Mouse (Mus musculus) heart, adult 2 months (tissue): ENCODE measurements around the gene Myof. TPM values are rescaled to one million over a fixed set of nuclear protein-coding genes. Genes with fewer than 3 reads are reported as not detected.
A peak's percentile ranks its signal among the peaks of the same experiment; 100 is the strongest.

ENCODE experiments used
- DNase-seq, 2 experiments: peaks; one replicate each; pipeline ENCODE4 v3.0.0; 2021
- H3K27ac ChIP-seq: fragments of 200-600 bp; 2 replicates; pipeline ENCODE4 v1.8.1; 2022
- H3K27me3 ChIP-seq: fragments of 200-500 bp; 2 replicates; pipeline ENCODE4 v1.6.1; 2012; ENCODE audit warnings: mild to moderate bottlenecking, low read length, inconsistent platforms, mixed read lengths; ENCODE audit not compliant: control insufficient read depth, insufficient read depth
- H3K36me3 ChIP-seq: fragments of 200-500 bp; 2 replicates; pipeline ENCODE4 v1.6.1; 2012; ENCODE audit warnings: low read length, inconsistent platforms; ENCODE audit not compliant: control insufficient read depth, insufficient read depth
- H3K4me1 ChIP-seq: fragments of 200-500 bp; 2 replicates; pipeline ENCODE4 v1.6.1; 2011; ENCODE audit warnings: low read length; ENCODE audit not compliant: control insufficient read depth, insufficient read depth
- H3K4me3 ChIP-seq: fragments of 200-600 bp; 2 replicates; pipeline ENCODE4 v1.8.1; 2022
- H3K79me2 ChIP-seq: fragments of 200-500 bp; replicated peaks from 2 replicates; pipeline ENCODE4 v1.6.1; 2012; ENCODE audit warnings: mild to moderate bottlenecking, inconsistent platforms, low read length, moderate library complexity, mixed read lengths; ENCODE audit not compliant: control insufficient read depth, insufficient read depth
- H3K9ac ChIP-seq: fragments of 200-500 bp; 2 replicates; pipeline ENCODE4 v1.6.1; 2012; ENCODE audit warnings: low read depth, mild to moderate bottlenecking, control low read depth, inconsistent platforms, low read length, mixed read lengths
- CTCF ChIP-seq: fragments of 200-600 bp; IDR thresholded peaks from 2 replicates; pipeline ENCODE4 v1.8.1; 2022; ENCODE audit warnings: antibody characterized with exemption, mild to moderate bottlenecking, moderate library complexity
- EP300 ChIP-seq: fragments of 200-500 bp; IDR thresholded peaks from 2 replicates; pipeline ENCODE4 v1.6.1; 2011; ENCODE audit warnings: low read depth, low read length, control low read depth; ENCODE audit not compliant: insufficient read depth
- POLR2A ChIP-seq: fragments of 200-500 bp; IDR thresholded peaks from 2 replicates; pipeline ENCODE4 v1.6.1; 2011; ENCODE audit warnings: mild to moderate bottlenecking, low read depth, low read length, control low read depth; ENCODE audit not compliant: insufficient read depth
- WGBS: fragments of 180-500 bp; shearing (Covaris S2); methylation state at CpG from one replicate; pipeline ENCODE4 v1.1.7; 2018; 5-methylcytosine and 5-hydroxymethylcytosine counted together
- intact Hi-C: fragments of 180-260 bp; cut with DNase I; formaldehyde crosslinking; loops from one replicate; pipeline ENCODE4 v1.15.1; 2025
- polyA plus RNA-seq: library from polyadenylated mRNA; depleted of rRNA; stranded (reverse); fragments of >200 nt; gene quantifications from 2 replicates; pipeline ENCODE4 v1.2.3, GENCODE M21; 2012
- total RNA-seq, 2 experiments: library from RNA; stranded (reverse); gene quantifications; 2 replicates each; pipeline ENCODE4 v1.2.3; 2021

The Myof gene
- total and polyA plus RNA-seq, 3 experiments: 6.2 to 8.9 (median 8.4) TPM

DNA sequence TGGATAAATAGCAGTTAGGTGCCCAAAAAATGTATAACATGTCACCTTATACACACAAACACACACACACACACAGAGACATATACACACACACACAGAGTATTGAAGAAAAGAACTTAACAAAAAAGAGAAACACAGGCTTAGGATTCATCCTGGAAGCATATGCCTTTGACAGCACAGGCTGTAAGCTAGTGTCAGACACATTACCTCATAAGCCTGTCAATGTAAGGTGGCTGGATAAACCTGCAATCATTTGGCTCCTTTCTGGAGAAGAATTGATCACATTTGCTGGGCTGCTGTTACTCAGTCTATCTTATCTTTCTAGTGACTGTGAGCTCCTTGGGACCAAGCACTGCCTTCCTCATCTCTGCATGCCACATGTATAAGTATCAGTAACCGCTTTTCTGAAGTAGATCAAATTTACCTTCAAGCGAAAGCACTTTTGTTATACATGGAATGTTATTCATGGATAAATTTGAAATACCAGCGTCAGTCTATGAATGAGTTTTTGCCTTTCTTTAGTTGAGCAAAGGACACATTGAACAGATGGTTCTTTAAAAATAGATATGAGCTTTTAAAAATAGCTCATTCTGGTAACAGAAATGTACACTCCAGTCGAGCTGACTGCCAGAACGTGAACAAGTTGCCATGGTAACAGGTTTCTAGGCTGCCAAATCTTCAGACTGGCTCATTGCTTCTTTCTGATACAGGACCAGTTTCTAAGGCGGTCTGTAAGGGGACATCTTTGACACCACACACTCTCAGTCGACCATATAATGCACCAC lies 51.8 kb downstream of the Myof start:
- peak in 1 of 2 experiments; percentile 43 for DNase-seq
- peak overlapping the region; percentile 6 for H3K27ac ChIP-seq
- H3K9ac ChIP-seq: no peak overlapping the region
- TF ChIP-seq CTCF: no peak
- no peak for TF ChIP-seq EP300
- no peak for TF ChIP-seq POLR2A
- H3K36me3 ChIP-seq: peaks cover 2% of the 10 kb centered on the region; the same call in 1 of the 2 replicates
- no peaks in the 10 kb centered on the region for H3K27me3 ChIP-seq
- H3K4me3 ChIP-seq: no peak overlapping the region
- WGBS: 27% methylated on average over 7 of the region's 7 CpGs
- intact Hi-C loops: no loop called here
- no peaks in the 10 kb centered on the region; the same call in 1 of the 2 replicates for H3K79me2 ChIP-seq
- H3K4me1 ChIP-seq: peaks cover 1% of the 10 kb centered on the region

DNA sequence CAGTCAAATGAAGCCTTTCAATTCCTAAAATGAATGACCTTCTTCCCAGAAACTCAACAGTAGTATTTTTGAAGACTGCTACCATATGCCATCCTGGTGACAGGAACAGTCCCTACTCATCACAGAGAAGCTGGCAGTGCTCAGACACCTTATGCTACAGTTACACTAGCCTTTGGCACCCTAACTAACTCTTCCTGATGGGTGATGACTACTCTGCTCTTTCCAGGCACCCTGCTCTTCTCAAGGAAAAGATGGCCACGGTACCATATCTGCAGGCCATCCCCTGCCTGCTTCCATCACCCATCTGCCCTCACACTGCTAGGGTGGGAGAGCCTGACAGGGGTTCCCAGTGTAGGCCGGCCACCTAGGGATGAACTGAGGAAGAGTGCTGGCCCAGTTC lies 53.4 kb downstream of the Myof start:
- no peak for DNase-seq
- 78% methylated on average over 2 of the region's 2 CpGs for WGBS
- H3K79me2 ChIP-seq: no peaks in the 10 kb centered on the region; the same call in 1 of the 2 replicates
- H3K4me1 ChIP-seq: peaks cover 1% of the 10 kb centered on the region
- H3K9ac ChIP-seq: no peak overlapping the region
- H3K36me3 ChIP-seq: peaks cover 2% of the 10 kb centered on the region; the same call in 1 of the 2 replicates
- H3K4me3 ChIP-seq: no peak overlapping the region
- intact Hi-C loops: no loop called here
- H3K27me3 ChIP-seq: no peaks in the 10 kb centered on the region
- H3K27ac ChIP-seq: no peak overlapping the region
- no peak for TF ChIP-seq EP300
- no peak for TF ChIP-seq POLR2A
- TF ChIP-seq CTCF: no peak

GRCm38 (mm10) chr19:37988156-37988555 lies 55.2 kb downstream of the Myof start:
- WGBS: 70% methylated on average over 4 of the region's 4 CpGs
- TF ChIP-seq EP300 (no peak), POLR2A (no peak)
- Histone ChIP-seq H3K27me3 (no peaks in the 10 kb centered on the region), H3K4me1 (peaks cover 1% of the 10 kb centered on the region), H3K4me3 (no peak overlapping the region), H3K79me2 (no peaks in the 10 kb centered on the region), H3K36me3 (peaks cover 2% of the 10 kb centered on the region; the same call in 1 of the 2 replicates), H3K9ac (no peak overlapping the region), H3K27ac (no peak overlapping the region)
- DNase-seq: no peak
- intact Hi-C loops: no loop called here

- DNase-seq: no peak
- Histone ChIP-seq H3K27ac (no peak overlapping the region), H3K9ac (no peak overlapping the region), H3K79me2 (no peaks in the 10 kb centered on the region), H3K4me3 (no peak overlapping the region), H3K36me3 (no peaks in the 10 kb centered on the region), H3K4me1 (no peaks in the 10 kb centered on the region), H3K27me3 (no peaks in the 10 kb centered on the region)
- no peak for TF ChIP-seq POLR2A
- no peak for TF ChIP-seq EP300
- TF ChIP-seq CTCF: no peak
- 84% methylated on average over 16 of the region's 16 CpGs for WGBS
- intact Hi-C loops: no loop called here
These were observed 57.6 kb downstream of the Myof start for GRCm38 (mm10) chr19:37985730-37986129.

- Histone ChIP-seq H3K79me2 (no peaks in the 10 kb centered on the region), H3K4me1 (no peaks in the 10 kb centered on the region), H3K4me3 (no peak overlapping the region), H3K36me3 (no peaks in the 10 kb centered on the region), H3K9ac (no peak overlapping the region), H3K27me3 (no peaks in the 10 kb centered on the region), H3K27ac (no peak overlapping the region)
- intact Hi-C loops: no loop called here
- WGBS: 92% methylated on average over 5 of the region's 5 CpGs
- no peak for DNase-seq
- TF ChIP-seq EP300 (no peak), CTCF (no peak), POLR2A (no peak)
These were observed 67.4 kb downstream of the Myof start for GRCm38 (mm10) chr19:37975951-37976350.

GRCm38 (mm10) chr19:37970571-37970970 lies 72.8 kb downstream of the Myof start:
- no peaks in the 10 kb centered on the region for H3K27me3 ChIP-seq
- DNase-seq: no peak
- no peak overlapping the region for H3K9ac ChIP-seq
- no peaks in the 10 kb centered on the region for H3K79me2 ChIP-seq
- no peaks in the 10 kb centered on the region for H3K36me3 ChIP-seq
- H3K4me1 ChIP-seq: no peaks in the 10 kb centered on the region
- WGBS: 81% methylated on average over 4 of the region's 4 CpGs
- no peak overlapping the region for H3K27ac ChIP-seq
- TF ChIP-seq CTCF: no peak
- no peak for TF ChIP-seq EP300
- no peak for TF ChIP-seq POLR2A
- H3K4me3 ChIP-seq: no peak overlapping the region
- intact Hi-C loops: no loop called here
